Mouse (Mus musculus) brain, adult 10 weeks (tissue): Measurements from ENCODE around the gene Cyp2d9. TPM values are rescaled to one million over a fixed set of nuclear protein-coding genes. Genes with fewer than 3 reads are reported as not detected.

Experiments
- polyA plus RNA-seq: library from polyadenylated mRNA; stranded (reverse); fragments of 350-450 nt; fragmentation: Illumina TruSeq; extraction: RNeasy Lipid Tissue Mini Kit (QIAGEN cat#74804); gene quantifications from one replicate; pipeline ENCODE4 v1.2.3, GENCODE M21; 2015; ENCODE audit warnings: low read depth, low replicate concordance

Gene Cyp2d9
- polyA plus RNA-seq = not detected

DNA sequence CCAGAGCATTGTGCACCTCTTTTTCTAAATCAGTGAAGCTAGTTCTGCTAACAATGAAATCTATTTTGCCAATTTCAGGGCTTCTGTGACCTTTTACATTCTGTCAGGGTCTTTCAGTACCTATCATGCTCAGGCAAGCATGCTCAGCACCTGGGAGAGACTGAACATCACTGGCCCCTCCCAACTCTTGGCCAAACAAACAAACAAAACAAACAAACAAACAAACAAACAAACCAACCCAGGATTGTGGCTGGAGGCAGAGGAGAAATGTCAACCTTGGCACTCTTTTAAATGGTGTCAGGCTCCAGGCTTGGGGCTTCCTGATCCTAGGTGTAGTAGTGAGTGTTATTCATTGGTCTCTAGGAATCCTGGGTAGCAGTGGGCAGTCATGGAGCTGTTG lies at the start of gene Cyp2d9:
Gene Cyp2d9 (plus strand): TSS at position 301 of the 400 bp plus-strand sequence.

DNA sequence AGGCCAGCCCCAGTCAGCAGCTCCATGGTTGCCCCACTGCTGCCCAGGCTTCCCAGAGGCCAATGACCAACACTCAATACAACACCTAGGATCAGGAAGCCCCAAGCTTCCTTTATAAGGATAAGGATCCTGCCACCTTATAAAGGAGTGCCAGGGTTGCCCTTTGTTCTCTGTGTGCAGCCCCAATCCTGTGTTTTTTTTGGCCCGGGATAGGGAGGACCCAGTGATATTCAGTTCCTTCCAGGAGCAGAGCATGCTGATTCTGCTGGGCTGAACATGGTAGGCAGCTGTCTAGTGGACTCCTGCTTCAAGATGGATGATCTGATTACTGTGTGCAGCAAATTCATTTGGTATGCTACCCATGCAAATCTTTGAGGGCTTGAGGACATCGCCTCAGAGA lies 39.3 kb upstream of the Cyp2d9 start, which contains the start of gene Cyp2d11:
Gene Cyp2d11 (minus strand): TSS at position 101 of the 400 bp plus-strand sequence.

DNA sequence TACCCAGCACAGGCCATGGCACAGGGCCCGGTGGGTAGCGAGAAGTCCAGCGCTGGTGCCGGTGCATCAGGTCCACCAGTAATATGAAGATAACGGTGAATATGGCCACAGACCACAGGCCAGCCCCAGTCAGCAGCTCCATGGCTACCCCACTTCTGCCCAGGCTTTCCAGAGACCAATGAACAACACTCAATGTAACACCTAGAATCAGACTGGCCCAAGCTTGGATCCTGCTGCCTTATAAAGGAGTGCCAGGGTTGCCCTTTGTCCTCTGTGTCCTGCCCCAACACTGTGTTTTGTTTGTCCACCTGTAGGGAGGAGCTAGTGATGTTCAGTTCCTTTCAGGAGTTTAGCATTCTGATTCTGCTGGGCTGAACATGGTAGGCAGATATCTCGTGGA lies 26.3 kb upstream of the Cyp2d9 start, which contains the start of gene Cyp2d10:
Gene Cyp2d10 (minus strand): TSS at position 215 of the 400 bp plus-strand sequence.

Other genes starting within 250 kb of the Cyp2d9 start
- gene Shisa8, start 220.6 kb upstream of the Cyp2d9 start, polyA plus RNA-seq = 1.4 TPM
- gene Tnfrsf13c, start 209.1 kb upstream of the Cyp2d9 start, polyA plus RNA-seq = 0.34 TPM
- 3.3 TPM for gene Cenpm, start 188.7 kb upstream of the Cyp2d9 start, polyA plus RNA-seq
- 125 TPM for gene 1500009C09Rik, start 181.0 kb upstream of the Cyp2d9 start, polyA plus RNA-seq
- 440 TPM for gene Sept3, start 158.5 kb upstream of the Cyp2d9 start, polyA plus RNA-seq
- gene Wbp2nl, start 134.5 kb upstream of the Cyp2d9 start, polyA plus RNA-seq = not detected
- gene Naga, start 94.5 kb upstream of the Cyp2d9 start, polyA plus RNA-seq = 30.5 TPM
- 0.82 TPM for gene Pheta2, start 94.5 kb upstream of the Cyp2d9 start, polyA plus RNA-seq
- gene Smdt1, start 94.5 kb upstream of the Cyp2d9 start, polyA plus RNA-seq = 261 TPM
- gene Ndufa6, start 79.1 kb upstream of the Cyp2d9 start, polyA plus RNA-seq = 395 TPM
- gene Cyp2d22, start 53.2 kb upstream of the Cyp2d9 start, polyA plus RNA-seq = 23.5 TPM
- not detected for gene Cyp2d11, start 39.4 kb upstream of the Cyp2d9 start, polyA plus RNA-seq
- not detected for gene Cyp2d10, start 26.2 kb upstream of the Cyp2d9 start, polyA plus RNA-seq
- gene Cyp2d12, start 121.6 kb downstream of the Cyp2d9 start, polyA plus RNA-seq = not detected
- gene Cyp2d34, start 187.5 kb downstream of the Cyp2d9 start, polyA plus RNA-seq = not detected